26 mouse cellular contexts compared by ENCODE assay signal in the genomic region with DNA sequence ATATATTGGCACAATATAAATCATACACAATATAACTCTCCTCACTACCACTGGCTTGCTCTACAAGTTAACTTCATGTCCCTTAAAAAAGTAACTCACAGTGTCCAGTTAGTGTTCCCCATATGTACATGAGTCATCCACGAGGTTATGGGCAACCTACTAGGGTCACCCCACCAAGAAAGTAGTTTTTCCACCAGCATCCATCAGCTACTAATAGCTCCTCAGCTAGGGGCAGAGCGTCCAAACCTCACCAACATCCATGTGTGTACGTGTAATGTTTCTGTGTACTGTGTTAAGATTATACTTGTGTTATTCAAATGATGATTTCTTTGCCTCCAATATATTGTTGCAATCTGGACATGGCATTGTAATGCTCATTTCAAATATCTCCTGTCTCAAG.
"Had no signal": no experiment of that assay in that cellular context is flagged by ENCODE, and none has a peak within 500 bp of the region (broad histone marks: within the 10 kb centered on the region; RNA-seq: fewer than 3 reads in every experiment).

No protein-coding gene starts in this region.

- H3K27ac ChIP-seq: embryonic facial prominence, embryonic 10.5 days; embryonic facial prominence, embryonic 12.5 days; embryonic facial prominence, embryonic 13.5 days; embryonic facial prominence, embryonic 15.5 days; forebrain, embryonic 10.5 days; forebrain, embryonic 12.5 days; forebrain, embryonic 13.5 days; forebrain, embryonic 15.5 days; gastrocnemius, adult 2 months; heart, adult 2 months had no signal

- H3K4me3 ChIP-seq: embryonic facial prominence, embryonic 10.5 days; embryonic facial prominence, embryonic 12.5 days; embryonic facial prominence, embryonic 13.5 days; embryonic facial prominence, embryonic 15.5 days; erythroblast, embryonic 14.5 days; forebrain, embryonic 10.5 days; forebrain, embryonic 12.5 days; forebrain, embryonic 13.5 days; forebrain, embryonic 15.5 days; gastrocnemius, adult 2 months; heart, adult 2 months had no signal

- H3K27me3 ChIP-seq: embryonic facial prominence, embryonic 12.5 days; embryonic facial prominence, embryonic 13.5 days; embryonic facial prominence, embryonic 15.5 days; forebrain, embryonic 12.5 days; forebrain, embryonic 13.5 days; forebrain, embryonic 15.5 days had no signal

- DNase-seq: cerebellum, adult 2 months; cerebellum, adult 8-10 months; cerebellum, adult 9-10 months; cerebellum, adult 9-11 months; cerebellum, postnatal 10 days; cerebellum, postnatal 14 days; cerebellum, postnatal 25 days; cerebellum, postnatal 36 days; embryo, embryonic 11 days; forebrain, postnatal 0 days; gastrocnemius, adult 2 months; gastrocnemius, postnatal 10 days; gastrocnemius, postnatal 14 days; gastrocnemius, postnatal 25 days; gastrocnemius, postnatal 36 days; heart, adult 18-20 months; heart, adult 2 months had no signal

- H3K4me1 ChIP-seq: embryonic facial prominence, embryonic 10.5 days; embryonic facial prominence, embryonic 12.5 days; embryonic facial prominence, embryonic 13.5 days; embryonic facial prominence, embryonic 15.5 days; forebrain, embryonic 10.5 days; forebrain, embryonic 13.5 days; forebrain, embryonic 15.5 days had no signal

- H3K9me3 ChIP-seq: embryonic facial prominence, embryonic 10.5 days; embryonic facial prominence, embryonic 12.5 days; embryonic facial prominence, embryonic 13.5 days; embryonic facial prominence, embryonic 15.5 days; forebrain, embryonic 10.5 days; forebrain, embryonic 12.5 days; forebrain, embryonic 13.5 days; forebrain, embryonic 15.5 days had no signal

- H3K36me3 ChIP-seq: embryonic facial prominence, embryonic 10.5 days; embryonic facial prominence, embryonic 12.5 days; embryonic facial prominence, embryonic 13.5 days; embryonic facial prominence, embryonic 15.5 days; forebrain, embryonic 10.5 days; forebrain, embryonic 12.5 days; forebrain, embryonic 15.5 days had no signal
